Mouse (Mus musculus) right cerebral cortex, adult 18-20 months (tissue): ENCODE results near the gene Tax1bp3.

Experiments used
- DNase-seq: peaks from one replicate; pipeline ENCODE4 v3.0.0; 2022; ENCODE audit warnings: mixed read lengths

Tax1bp3 gene

GRCm38 (mm10) chr11:73176186-73176585 is 697 bp upstream of the Tax1bp3 start:
- no peak for DNase-seq

- DNase-seq = peak; percentile 30
Observed at GRCm38 (mm10) chr11:73177509-73177875, 609 bp downstream of the Tax1bp3 start.

GRCm38 (mm10) chr11:73177895-73178294 is 1.0 kb downstream of the Tax1bp3 start:
- DNase-seq = no peak

- no peak for DNase-seq
Observed at GRCm38 (mm10) chr11:73185872-73186615, 9.2 kb downstream of the Tax1bp3 start.

- DNase-seq = no peak
Observed at GRCm38 (mm10) chr11:73187231-73187630, 10.3 kb downstream of the Tax1bp3 start.

- DNase-seq = peak; percentile 25
Observed at GRCm38 (mm10) chr11:73193047-73193446, 16.2 kb downstream of the Tax1bp3 start.

GRCm38 (mm10) chr11:73194444-73194843 is 17.6 kb downstream of the Tax1bp3 start:
- peak; percentile 21 for DNase-seq

GRCm38 (mm10) chr11:73198190-73198589 is 21.3 kb downstream of the Tax1bp3 start:
- no peak for DNase-seq

- peak; percentile 91 for DNase-seq
Observed at GRCm38 (mm10) chr11:73198603-73199229, 21.8 kb downstream of the Tax1bp3 start, which contains the start of gene Ctns. Gene Ctns, minus strand, starts transcription at chr11:73199042.

- peak; percentile 96 for DNase-seq
Observed at GRCm38 (mm10) chr11:73199230-73199712, 22.4 kb downstream of the Tax1bp3 start, which contains the start of gene Shpk. Gene Shpk, plus strand, starts transcription at chr11:73199460.

GRCm38 (mm10) chr11:73199879-73200278 is 23.0 kb downstream of the Tax1bp3 start:
- DNase-seq = no peak

GRCm38 (mm10) chr11:73201021-73201420 is 24.1 kb downstream of the Tax1bp3 start:
- DNase-seq = no peak

GRCm38 (mm10) chr11:73201597-73201996 is 24.7 kb downstream of the Tax1bp3 start:
- DNase-seq = no peak

GRCm38 (mm10) chr11:73203895-73204294 is 27.0 kb downstream of the Tax1bp3 start:
- DNase-seq = no peak

- DNase-seq = no peak
Observed at GRCm38 (mm10) chr11:73205194-73205593, 28.3 kb downstream of the Tax1bp3 start.

GRCm38 (mm10) chr11:73207621-73208020 is 30.7 kb downstream of the Tax1bp3 start:
- no peak for DNase-seq

- DNase-seq = no peak
Observed at GRCm38 (mm10) chr11:73213956-73214355, 37.1 kb downstream of the Tax1bp3 start.

- DNase-seq = no peak
Observed at GRCm38 (mm10) chr11:73219671-73220070, 42.8 kb downstream of the Tax1bp3 start.

GRCm38 (mm10) chr11:73220651-73221050 is 43.8 kb downstream of the Tax1bp3 start:
- no peak for DNase-seq

- no peak for DNase-seq
Observed at GRCm38 (mm10) chr11:73222846-73223245, 46.0 kb downstream of the Tax1bp3 start.

- DNase-seq = no peak
Observed at GRCm38 (mm10) chr11:73223966-73224365, 47.1 kb downstream of the Tax1bp3 start.

GRCm38 (mm10) chr11:73225856-73226255 is 49.0 kb downstream of the Tax1bp3 start:
- DNase-seq = no peak

- DNase-seq = no peak
Observed at GRCm38 (mm10) chr11:73228881-73229280, 52.0 kb downstream of the Tax1bp3 start.

GRCm38 (mm10) chr11:73230081-73230480 is 53.2 kb downstream of the Tax1bp3 start:
- DNase-seq = no peak
